Mouse (Mus musculus) E14TG2a.4 (cell line): ENCODE measurements around the gene Fam126a.

Experiments
- CTCF ChIP-seq: conservative IDR thresholded peaks from 2 replicates; pipeline ENCODE4 v1.5.1; 2014; ENCODE audit warnings: low read length
- NANOG ChIP-seq: IDR thresholded peaks from 2 replicates; pipeline ENCODE4 v1.6.1; 2014; ENCODE audit warnings: borderline replicate concordance, low read length, mixed read lengths

- TF ChIP-seq CTCF, result no peak
- TF ChIP-seq NANOG, result no peak
Measured at GRCm38 (mm10) chr5:23964599-23965165, 65.8 kb downstream of the Fam126a start.
